Mouse (Mus musculus) monocyte, adult 5-6 weeks (primary cell): ENCODE data around the gene Mdm2. TPM values are rescaled to one million over a fixed set of nuclear protein-coding genes. Genes with fewer than 3 reads are reported as not detected.

Experiments
- ATAC-seq: fragments of 153-309, 156-312 bp; replicated peaks from 2 replicates; pipeline ENCODE4 v1.8.0; 2017; ENCODE audit warnings: mild to moderate bottlenecking; ENCODE audit not compliant: low TSS enrichment, insufficient number of reproducible peaks, severe bottlenecking, poor library complexity, low FRiP score
- total RNA-seq: library from RNA; stranded (forward); fragments of 200-1000, 200-491, 200-594 nt; gene quantifications from 3 replicates; pipeline ENCODE4 v1.2.3, GENCODE M21; 2017

Mdm2 gene
- total RNA-seq, 1 experiment from 2014 or later: 175 TPM

DNA sequence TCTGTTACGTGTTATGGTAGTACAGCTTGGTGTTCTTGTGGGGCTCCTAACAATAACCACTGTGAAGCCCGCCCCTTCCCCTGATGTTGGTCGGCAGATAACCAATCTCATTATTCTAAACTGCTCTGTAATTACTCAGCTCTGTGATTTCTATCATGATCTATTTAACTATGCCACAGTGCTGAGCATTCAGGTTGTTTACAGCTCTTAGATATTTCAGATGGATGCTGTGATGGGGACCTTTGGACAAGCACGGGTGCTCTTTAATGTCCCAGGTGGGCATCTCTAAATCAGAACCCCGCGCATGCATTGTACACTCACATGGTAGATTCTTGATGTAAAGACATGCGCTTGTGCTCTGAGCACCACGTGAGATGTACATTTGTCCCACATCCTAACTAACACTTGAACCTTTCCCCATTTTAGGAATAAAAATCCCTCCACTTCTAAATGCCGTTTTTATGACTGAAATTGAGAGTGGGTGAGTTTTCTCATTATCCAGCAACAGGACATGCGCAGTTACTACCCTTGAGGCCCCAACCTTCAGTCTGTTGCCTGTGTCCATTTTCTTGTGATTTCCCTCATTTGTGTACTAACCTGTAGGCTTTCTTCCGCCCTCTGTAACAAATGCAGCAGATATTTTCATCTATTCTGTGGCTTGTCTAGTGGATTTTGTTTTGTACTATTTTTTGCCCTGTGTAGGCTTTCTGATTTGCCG, 66.7 kb downstream of the Mdm2 start:
- no peak for ATAC-seq

DNA sequence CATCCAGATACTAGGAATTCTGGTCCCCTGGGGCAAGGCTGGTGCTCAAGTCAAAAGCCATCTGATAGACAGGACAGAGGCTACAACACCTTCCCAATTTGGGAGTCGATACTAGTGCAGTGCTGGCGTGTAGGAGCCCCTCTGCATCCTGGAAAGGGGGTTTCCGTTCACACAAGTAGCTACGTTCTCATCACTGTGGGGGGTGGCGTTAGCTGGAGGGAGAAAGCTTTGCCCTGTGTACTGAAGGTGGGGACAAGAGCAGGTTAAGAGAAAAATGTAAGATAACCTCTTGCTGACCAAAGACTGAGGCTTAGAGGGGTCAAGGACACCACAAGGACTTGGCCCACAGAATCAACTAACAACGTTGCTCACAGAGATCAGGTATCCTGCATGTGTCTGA, 67.3 kb downstream of the Mdm2 start:
- no peak for ATAC-seq

DNA sequence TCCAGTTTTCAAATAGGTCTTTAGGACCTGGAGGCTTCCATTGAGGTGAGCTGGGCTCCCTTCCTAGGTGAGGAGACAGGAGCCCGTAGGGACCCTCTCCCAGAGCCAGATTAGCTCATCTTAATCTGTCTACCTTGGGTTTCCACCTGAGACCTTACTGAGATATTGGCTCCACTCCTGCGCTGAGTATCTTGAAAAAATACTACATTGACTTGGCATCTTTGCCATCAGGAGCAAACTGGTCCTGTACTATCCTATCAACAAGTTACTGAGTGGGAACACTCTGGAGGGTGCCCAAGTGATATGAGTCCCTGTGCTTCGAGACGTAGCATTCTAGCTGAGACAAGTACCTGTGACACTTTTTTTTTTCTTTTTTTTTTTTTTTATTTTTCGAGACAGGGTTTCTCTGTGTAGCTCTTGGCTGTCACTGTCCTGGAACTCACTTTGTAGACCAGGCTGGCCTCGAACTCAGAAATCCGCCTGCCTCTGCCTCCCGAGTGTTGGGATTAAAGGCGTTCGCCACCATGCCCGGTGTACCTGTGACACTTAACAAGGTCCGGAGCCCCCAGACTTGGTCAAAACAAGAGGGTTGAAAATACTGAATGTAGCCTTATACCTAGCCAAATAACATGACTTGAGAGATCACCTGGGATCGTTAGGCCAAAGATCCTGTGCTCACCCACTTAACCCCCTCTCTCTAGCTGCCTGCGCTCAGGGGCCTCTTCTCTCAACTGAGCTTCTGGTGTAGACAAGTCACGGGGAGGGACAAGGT, 67.9 kb downstream of the Mdm2 start:
- ATAC-seq: no peak

DNA sequence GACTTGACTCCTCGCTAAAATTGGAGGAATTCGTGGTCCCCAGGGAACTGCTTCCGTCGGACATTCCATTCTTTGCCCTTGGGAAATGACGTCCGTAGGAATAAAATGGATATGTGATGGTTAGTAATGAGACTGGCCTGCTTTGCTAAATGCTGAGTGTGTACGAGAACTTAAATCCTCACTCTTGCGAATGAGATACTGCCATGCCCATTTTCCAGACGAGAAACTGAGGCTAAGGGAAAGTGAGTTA, 68.4 kb downstream of the Mdm2 start:
- no peak for ATAC-seq

DNA sequence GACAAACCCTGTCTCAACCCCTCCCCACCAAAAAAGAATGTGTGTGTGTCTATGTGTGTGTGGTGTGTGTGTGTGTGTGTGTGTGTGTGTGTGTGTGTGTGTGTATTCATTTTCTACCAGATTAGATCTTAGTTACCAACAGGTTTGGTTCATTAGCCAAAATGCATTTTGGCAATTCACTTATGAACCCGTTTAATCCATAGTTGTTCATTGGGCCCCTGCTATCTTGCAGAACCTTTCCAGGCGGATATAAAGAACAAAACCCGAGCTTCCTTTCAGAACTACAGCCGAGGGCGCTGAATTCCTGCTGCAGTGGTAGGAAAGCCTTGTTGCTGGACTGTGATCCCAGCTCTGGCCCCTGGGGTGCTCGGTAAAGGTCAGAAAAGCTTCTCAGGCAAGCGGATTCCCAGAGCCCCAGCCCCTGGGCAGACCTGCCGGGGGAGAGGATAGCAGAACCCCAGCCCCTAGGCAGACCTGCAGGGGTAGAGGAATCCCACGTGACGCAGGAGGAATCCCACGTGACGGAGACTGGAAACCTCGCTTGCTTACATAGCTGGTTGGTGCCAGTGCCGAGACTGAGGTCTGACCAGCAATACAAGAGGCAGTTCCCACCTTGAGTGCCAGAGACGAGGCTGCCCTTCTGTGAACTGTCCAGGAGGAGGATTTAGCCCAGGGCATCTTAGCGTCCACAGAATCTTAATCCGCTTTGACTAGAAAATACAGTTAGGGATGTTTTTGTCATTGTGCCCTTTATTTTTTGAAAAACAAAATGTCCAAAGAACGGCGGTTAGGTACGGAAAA, 69.0 kb downstream of the Mdm2 start:
- ATAC-seq: no peak

DNA sequence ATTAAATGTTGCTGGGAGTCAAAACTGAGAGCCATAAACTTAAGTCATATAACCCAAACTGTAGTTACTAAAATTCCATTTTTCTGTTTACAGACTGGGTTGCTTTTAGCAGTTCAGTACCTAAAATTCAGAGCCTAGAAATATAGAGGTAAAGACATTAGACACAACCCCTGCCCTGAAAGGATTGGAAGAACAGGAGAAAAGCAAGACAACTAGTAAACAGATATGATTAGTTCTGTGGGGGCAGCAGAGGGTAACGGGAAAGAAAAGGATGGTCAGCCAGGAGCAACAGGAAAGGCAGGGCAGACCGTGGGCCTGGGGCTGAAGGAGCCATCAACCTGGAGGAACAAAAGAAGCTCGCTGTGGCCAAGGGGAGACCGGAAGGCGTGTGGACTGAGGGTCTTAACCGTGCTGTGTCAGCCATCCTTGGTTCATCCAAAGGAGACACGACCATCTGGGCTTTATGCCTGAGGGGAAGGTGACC, 69.9 kb downstream of the Mdm2 start:
- no peak for ATAC-seq

DNA sequence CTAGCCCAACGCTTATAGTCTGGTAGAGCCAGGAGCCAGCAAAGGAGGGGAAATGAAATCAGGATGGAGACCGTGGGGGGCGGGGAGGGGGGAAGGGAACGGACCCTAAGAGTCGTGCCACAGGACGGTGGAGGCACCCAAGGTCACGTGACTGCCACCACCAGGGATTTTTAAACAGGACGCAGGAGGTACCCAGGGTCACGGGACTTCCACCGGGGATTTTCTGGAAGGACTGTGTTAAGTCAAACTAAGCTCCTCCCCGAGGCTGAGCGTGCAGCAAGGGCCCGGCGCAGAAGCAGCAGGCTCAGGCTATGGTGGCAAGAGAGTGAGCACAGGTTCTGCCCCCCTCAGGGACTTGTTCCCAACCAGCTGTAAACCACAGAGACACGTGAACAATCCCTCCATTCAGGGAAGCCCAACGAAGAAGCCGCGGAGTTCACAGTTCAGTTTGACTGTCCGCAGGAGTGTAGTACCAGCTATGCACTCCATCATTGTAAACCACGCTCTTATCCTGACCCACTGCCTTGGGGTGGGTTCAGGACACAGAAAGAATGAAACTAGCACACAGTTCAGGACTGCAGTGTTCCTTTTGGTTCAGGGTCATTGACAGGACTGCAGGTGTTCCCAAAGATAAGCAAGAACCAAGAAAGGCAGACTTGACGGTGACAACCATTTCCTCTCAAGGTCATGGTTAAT, 70.5 kb downstream of the Mdm2 start:
- ATAC-seq: 0 out of 2 replicates have a peak, but pooled peaks have one; percentile 16

DNA sequence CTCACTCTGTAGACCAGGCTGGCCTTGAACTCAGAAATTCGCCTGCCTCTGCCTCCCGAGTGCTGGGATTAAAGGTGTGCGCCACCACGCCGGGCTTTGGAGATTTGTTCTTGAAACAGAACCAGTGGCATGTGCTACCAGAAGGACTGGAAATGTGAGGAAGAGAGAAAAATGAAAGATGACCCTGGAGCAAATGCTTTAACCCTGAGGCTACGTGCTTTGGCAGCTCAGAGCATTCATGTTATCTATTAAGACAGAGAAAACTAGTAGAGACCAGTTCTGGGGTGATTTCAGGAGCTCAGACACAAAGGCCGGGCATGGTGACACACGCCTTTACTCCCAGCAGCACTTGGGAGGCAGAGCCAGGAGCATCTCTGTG, 71.3 kb downstream of the Mdm2 start:
- ATAC-seq: no peak

Other genes starting within 250 kb of the Mdm2 start
- 2.1 to 7.3 TPM (median 4.2 TPM) in 3 replicates for gene Cpm, start 81.3 kb downstream of the Mdm2 start, total RNA-seq
- 18.0 to 20.6 TPM (median 20.0 TPM) in 3 replicates for gene Slc35e3, start 35.6 kb upstream of the Mdm2 start, total RNA-seq
- gene Nup107, start 81.9 kb upstream of the Mdm2 start, total RNA-seq: 62.6 to 83.6 TPM (median 77.5 TPM) in 3 replicates
- gene Rap1b, start 135.3 kb upstream of the Mdm2 start, total RNA-seq: 807 to 1,253 TPM (median 1,136 TPM) in 3 replicates